Mouse (Mus musculus) thymus, adult 2 months (tissue): ENCODE measurements at regions not wholly inside any gene's neighbourhood (a gene's known extent, or its start where the extent isn't known, plus 50 kb on each side); places are given as distances from the start of the nearest gene placed in this dataset.

Experiments used
- CTCF ChIP-seq: fragments of 200-500 bp; IDR thresholded peaks from 2 replicates; pipeline ENCODE4 v1.5.1; 2012; ENCODE audit warnings: mild to moderate bottlenecking, control low read depth, low read length, moderate library complexity, borderline replicate concordance; ENCODE audit not compliant: control insufficient read depth, poor library complexity, insufficient read depth; ENCODE audit errors: extremely low read depth
- POLR2A ChIP-seq: fragments of 200-500 bp; IDR thresholded peaks from 2 replicates; pipeline ENCODE4 v1.6.1; 2012; ENCODE audit warnings: mild to moderate bottlenecking, low read length, control low read depth, moderate library complexity; ENCODE audit not compliant: control insufficient read depth, poor library complexity, insufficient read depth; ENCODE audit errors: extremely low read depth

- no peak for TF ChIP-seq CTCF
- TF ChIP-seq POLR2A: no peak
These were observed 252.9 kb downstream of the Uaca start for GRCm38 (mm10) chr9:61047289-61047688.
